Mouse (Mus musculus) heart, adult 18-20 months (tissue): ENCODE measurements around the gene Cdpf1. TPM values are rescaled to one million over a fixed set of nuclear protein-coding genes. Genes with fewer than 3 reads are reported as not detected.
"Not testable (repeated sequence)": the region's sequence is repeated elsewhere in the genome, so short reads cannot be mapped to it uniquely, and the experiment has no call there.

ENCODE experiments used
- DNase-seq, 2 experiments: peaks; one replicate each; pipeline ENCODE4 v3.0.0; 2021 to 2022; ENCODE audit warnings: mixed read lengths in 1 of 2
- total RNA-seq, 2 experiments: library from RNA; stranded (reverse); gene quantifications; 2 replicates each; pipeline ENCODE4 v1.2.3; 2021

Cdpf1 gene
- total RNA-seq, 2 experiments from 2014 or later: 32.5 to 33.9 TPM

DNA sequence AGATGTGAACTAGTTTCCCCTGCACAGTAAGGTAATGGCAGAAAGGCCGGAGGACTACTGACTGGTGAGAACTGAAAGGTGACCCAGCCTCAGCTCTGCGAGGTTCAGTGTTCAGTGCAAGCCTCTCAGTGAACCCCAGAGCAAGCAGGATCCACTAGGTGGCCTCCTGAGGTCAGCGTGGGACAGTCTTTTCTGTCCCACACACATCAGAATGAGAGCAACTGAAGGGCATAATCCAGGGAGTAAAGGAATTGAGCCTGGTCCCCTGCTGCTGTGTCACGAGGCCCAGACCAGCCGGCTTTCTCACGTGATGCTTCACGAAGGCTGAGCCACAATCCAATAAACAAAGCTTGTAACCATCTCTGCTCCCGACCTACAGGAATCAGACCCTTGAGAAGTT is 3.1 kb downstream of the Cdpf1 start:
- DNase-seq: no peak

DNA sequence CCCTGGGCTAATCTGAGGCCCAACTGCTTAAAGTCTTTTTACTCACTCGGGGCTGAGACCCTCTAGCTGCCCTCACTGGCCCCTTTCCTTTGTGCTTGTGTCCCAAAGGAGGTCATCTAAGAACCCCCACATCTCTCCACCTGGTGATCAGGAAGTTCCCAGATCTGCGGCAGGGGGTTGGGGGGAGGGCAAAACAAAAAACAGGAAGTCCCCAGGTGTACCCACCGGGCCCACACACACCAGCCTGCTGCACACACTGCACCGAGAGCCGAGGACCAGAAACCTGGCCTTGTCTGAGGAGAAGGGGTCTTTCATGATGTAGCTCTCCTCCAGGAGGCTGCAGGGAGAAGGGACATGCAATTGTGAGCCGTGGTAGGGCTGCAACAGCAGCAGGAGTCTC is 3.5 kb downstream of the Cdpf1 start:
- no peak for DNase-seq

- no peak for DNase-seq
Measured at GRCm38 (mm10) chr15:85807404-85807803, 4.1 kb downstream of the Cdpf1 start.

GRCm38 (mm10) chr15:85806886-85807285 is 4.6 kb downstream of the Cdpf1 start:
- no peak for DNase-seq

DNA sequence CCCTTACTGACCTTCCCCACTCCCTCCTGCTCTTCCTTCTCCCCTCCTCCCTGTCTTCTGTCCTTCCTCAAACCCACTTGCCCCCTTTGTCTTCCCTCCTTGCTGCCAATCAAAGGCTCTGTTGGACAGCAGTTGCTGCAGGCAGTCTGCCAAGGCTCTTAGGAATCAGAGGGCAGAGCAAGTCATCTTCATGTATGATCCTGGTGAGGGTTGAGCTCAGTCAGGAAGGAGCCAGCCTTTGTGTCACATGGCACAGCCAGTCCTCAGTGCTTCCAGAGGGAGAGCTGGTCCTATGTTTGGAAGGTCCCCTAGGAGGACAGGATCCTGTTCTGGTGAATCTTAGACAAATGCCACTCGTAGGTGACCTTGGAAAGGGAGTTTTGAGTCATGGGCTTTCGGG is 8.6 kb downstream of the Cdpf1 start:
- DNase-seq: peak; percentile 65 to 71

GRCm38 (mm10) chr15:85798676-85799075 is 12.8 kb downstream of the Cdpf1 start:
- peak; percentile 57 to 79 for DNase-seq

DNA sequence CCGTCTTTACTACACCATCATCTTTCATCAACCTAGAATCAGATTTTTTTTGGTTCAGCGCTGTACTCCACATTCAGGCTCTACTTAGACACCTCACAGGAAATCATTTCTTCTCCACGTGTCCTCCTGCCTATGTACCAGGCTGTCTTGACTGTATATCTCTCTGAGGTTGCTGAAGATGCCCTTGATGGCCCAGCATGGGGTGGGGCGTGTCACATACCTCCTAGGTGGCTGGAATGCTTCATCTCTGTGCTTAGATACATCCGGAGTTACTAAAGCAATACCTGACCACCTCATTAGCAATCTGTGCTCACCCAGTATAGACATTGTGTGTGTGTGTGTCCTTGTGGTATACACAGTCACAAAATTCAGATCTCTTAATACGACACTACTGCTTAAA is 16.0 kb downstream of the Cdpf1 start:
- no peak for DNase-seq

GRCm38 (mm10) chr15:85792819-85793218 is 18.7 kb downstream of the Cdpf1 start:
- DNase-seq: peak; percentile 78 to 83

DNA sequence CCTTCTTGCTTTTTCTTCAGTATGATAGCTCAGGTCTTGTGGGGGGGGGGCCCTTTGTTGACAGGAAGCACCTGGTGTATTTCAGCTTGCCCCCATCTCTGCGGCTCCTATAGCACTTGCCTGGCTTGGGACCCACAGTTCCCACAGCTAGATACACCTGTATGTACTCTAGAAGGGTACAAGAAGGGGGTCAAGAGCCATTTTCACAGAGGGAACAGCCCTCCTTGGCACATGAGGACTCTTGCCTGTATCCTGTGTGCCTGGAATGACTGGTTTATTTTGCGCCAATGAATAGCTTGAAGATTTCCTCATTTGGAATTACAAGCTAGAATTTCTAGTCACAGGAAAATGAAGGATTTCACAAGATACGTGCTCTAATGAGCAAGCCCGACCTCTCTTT is 20.0 kb downstream of the Cdpf1 start:
- no peak for DNase-seq

- DNase-seq: no peak
Measured at GRCm38 (mm10) chr15:85788633-85789032, 22.9 kb downstream of the Cdpf1 start.

GRCm38 (mm10) chr15:85788051-85788450 is 23.4 kb downstream of the Cdpf1 start:
- DNase-seq: no peak

GRCm38 (mm10) chr15:85787482-85787881 is 24.0 kb downstream of the Cdpf1 start:
- DNase-seq: no peak

- no peak for DNase-seq
Measured at GRCm38 (mm10) chr15:85786711-85787110, 24.8 kb downstream of the Cdpf1 start.

- no peak for DNase-seq
Measured at GRCm38 (mm10) chr15:85784341-85784740, 27.2 kb downstream of the Cdpf1 start.

GRCm38 (mm10) chr15:85783146-85783545 is 28.4 kb downstream of the Cdpf1 start:
- DNase-seq: no peak

DNA sequence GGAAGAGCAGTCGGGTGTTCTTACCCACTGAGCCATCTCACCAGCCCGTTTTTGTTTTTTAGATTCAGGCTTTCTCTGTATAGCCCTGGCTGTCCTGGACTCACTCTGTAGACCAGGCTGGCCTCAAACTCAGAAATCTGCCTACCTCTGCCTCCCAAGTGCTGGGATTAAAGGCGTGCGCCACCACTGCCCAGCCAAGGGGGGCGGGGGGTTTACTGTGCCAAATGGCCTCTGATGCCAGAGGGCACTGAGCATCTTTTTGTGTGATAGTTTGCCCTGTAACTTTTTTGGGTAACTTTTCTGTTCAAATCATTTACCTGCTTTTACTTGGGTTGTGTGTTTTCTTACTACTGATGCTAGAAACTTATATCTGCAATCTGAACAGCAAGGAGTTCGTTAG is 32.6 kb downstream of the Cdpf1 start:
- not testable (repeated sequence) for DNase-seq

DNA sequence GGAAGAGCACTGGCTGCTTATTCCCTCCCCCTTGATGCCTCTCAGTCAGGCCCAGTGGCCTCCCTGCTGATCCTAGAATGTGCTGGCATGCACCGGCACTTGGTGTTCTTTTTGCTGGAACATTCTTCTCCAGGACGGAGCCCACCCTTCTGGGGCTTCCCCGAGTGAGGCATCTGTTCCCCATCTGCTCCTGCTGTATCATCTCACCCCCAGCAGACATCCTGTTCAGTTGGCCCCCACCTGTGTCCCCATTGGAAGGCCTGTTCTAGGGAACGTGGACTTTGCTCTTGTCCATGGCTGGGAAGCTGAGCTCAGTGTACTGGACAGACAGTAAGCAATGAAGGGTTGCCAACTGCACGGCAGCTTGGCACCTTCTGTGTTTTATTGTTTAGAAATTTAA is 34.7 kb downstream of the Cdpf1 start:
- peak; percentile 44 to 58 for DNase-seq

- DNase-seq: no peak
Measured at GRCm38 (mm10) chr15:85776241-85776640, 35.3 kb downstream of the Cdpf1 start.

DNA sequence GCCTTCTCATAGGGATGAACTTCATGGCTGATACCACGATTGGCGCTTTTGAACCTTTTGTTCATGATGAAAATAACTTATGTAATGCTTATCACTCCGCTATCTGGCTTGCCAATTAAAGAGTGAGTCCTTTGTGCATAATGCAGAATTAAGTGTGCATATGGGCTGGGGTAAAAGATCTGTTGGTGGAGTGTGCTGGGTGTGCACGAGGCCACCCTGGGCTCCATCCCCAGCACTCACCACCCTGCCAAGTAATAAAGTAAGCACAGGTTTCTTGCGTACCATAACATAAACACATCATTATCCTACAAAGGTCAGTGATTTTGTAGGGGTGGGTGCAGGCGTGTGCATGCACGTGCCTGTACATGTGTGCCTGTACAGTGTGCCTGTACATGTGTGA is 36.5 kb downstream of the Cdpf1 start:
- no peak for DNase-seq

- no peak for DNase-seq
Measured at GRCm38 (mm10) chr15:85774419-85774818, 37.1 kb downstream of the Cdpf1 start.

DNA sequence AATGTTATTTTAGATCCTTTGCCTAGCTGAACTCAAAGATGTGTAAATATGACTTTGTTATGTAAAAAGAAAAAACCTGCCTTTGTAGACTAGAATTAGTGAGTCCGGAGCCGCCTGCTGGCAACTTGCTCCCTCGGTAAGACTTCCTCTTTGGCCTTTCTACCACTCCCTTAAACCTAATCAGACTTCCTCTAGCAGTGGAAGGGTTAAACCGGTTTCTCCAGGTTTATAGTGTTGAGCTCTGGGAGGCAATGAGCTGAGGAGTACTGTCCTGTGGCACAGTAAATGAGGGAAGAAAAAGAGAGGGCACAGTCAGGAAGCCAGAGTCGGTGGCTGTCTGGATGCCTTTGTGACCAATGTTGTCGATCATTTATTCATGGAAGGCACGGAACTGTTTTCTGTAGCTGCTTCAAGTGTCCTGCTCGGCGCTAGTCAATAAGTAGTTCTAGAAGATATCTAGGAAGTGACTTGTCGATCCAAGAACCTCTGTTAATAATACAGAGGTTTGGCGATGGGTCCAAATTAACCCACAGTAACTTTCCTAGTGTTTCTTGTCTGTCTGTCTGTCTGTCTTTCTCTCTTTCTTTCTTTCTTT is 39.3 kb downstream of the Cdpf1 start:
- no peak for DNase-seq

- DNase-seq: no peak
Measured at GRCm38 (mm10) chr15:85771306-85772121, 40.0 kb downstream of the Cdpf1 start.

GRCm38 (mm10) chr15:85768991-85769390 is 42.5 kb downstream of the Cdpf1 start:
- DNase-seq: no peak

GRCm38 (mm10) chr15:85766677-85767076 is 44.8 kb downstream of the Cdpf1 start:
- no peak for DNase-seq
